30 mouse cellular contexts compared by ENCODE assay signal in the genomic region with DNA sequence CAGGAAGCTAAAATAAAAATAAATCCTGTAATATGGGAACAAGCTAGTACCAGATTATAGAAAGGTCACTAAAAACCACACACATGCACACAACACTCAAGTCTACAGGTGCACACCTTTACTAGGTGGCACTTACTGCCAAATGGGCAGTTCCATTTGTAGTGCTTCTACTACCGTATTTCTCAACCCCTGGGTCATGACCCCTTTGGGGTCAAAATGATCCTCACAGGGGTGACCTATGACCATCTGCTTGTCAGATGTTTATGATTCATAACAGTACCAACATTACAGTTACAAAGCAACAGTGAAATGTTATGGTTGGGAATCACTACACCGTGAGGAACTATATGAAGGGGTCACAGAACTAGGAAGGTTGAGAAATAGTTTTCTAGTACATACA.
"Had no signal": no experiment of that assay in that cellular context is flagged by ENCODE, and none has a peak within 500 bp of the region (broad histone marks: within the 10 kb centered on the region; RNA-seq: fewer than 3 reads in every experiment).

No protein-coding gene starts in this region.

- H3K9me3 ChIP-seq: limb, embryonic 10.5 days; limb, embryonic 12.5 days; limb, embryonic 13.5 days; limb, embryonic 15.5 days; liver, embryonic 12.5 days; liver, embryonic 13.5 days; liver, embryonic 15.5 days; lung, embryonic 15.5 days; megakaryocyte, embryonic 14.5 days; midbrain, embryonic 10.5 days; midbrain, embryonic 12.5 days; midbrain, embryonic 15.5 days; neural tube, embryonic 12.5 days had no signal

- ATAC-seq: liver, embryonic 12.5 days; liver, postnatal 0 days; lung, postnatal 0 days; midbrain, embryonic 15.5 days; midbrain, embryonic 16.5 days had no signal

- H3K27ac ChIP-seq: limb, embryonic 10.5 days; limb, embryonic 12.5 days; limb, embryonic 13.5 days; limb, embryonic 15.5 days; liver, embryonic 12.5 days; liver, embryonic 13.5 days; liver, embryonic 14.5 days; liver, embryonic 15.5 days; lung, embryonic 15.5 days; macrophage; midbrain, embryonic 10.5 days; midbrain, embryonic 12.5 days; midbrain, embryonic 15.5 days; neural tube, embryonic 12.5 days had no signal

- H3K36me3 ChIP-seq: midbrain, embryonic 15.5 days had no signal

- H3K27me3 ChIP-seq: limb, embryonic 12.5 days; limb, embryonic 13.5 days; limb, embryonic 15.5 days; liver, embryonic 12.5 days; liver, embryonic 13.5 days; liver, embryonic 15.5 days; lung, embryonic 15.5 days; megakaryocyte, embryonic 14.5 days; midbrain, embryonic 12.5 days; midbrain, embryonic 15.5 days; neural tube, embryonic 12.5 days had no signal

- H3K9ac ChIP-seq: limb, embryonic 12.5 days; limb, embryonic 13.5 days; limb, embryonic 15.5 days; liver, embryonic 12.5 days; liver, embryonic 13.5 days; liver, embryonic 14.5 days; liver, embryonic 15.5 days; liver, postnatal 0 days; lung, embryonic 14.5 days; lung, embryonic 15.5 days; midbrain, embryonic 12.5 days; midbrain, embryonic 15.5 days; neural tube, embryonic 12.5 days had no signal

- H3K4me3 ChIP-seq: left cerebral cortex, adult 2 months; limb, embryonic 10.5 days; limb, embryonic 12.5 days; limb, embryonic 13.5 days; limb, embryonic 15.5 days; liver, embryonic 12.5 days; liver, embryonic 13.5 days; liver, embryonic 15.5 days; lung, embryonic 15.5 days; megakaryocyte, embryonic 14.5 days; midbrain, embryonic 10.5 days; midbrain, embryonic 12.5 days; midbrain, embryonic 15.5 days; myocyte; neural tube, embryonic 12.5 days had no signal

- DNase-seq: left cerebral cortex, postnatal 4 days; liver; liver, embryonic 13.5 days; liver, postnatal 0 days; lung, adult 18-20 months; lung, adult 2 months; lung, embryonic 14.5 days; lung, postnatal 10 days; lung, postnatal 14 days; lung, postnatal 36 days; lung, postnatal 4 days; midbrain, embryonic 14.5 days had no signal

- H3K4me2 ChIP-seq: limb, embryonic 12.5 days; limb, embryonic 13.5 days; limb, embryonic 15.5 days; liver, embryonic 12.5 days; liver, embryonic 13.5 days; liver, embryonic 15.5 days; lung, embryonic 14.5 days; lung, embryonic 15.5 days; midbrain, embryonic 12.5 days; midbrain, embryonic 15.5 days; neural tube, embryonic 12.5 days had no signal
